Mouse (Mus musculus): ENCODE measurements around the gene Gm10220. TPM values are rescaled to one million over a fixed set of nuclear protein-coding genes. Genes with fewer than 3 reads are reported as not detected.
A peak's percentile ranks its signal among the peaks of the same experiment; 100 is the strongest.
"Not testable (repeated sequence)": the region's sequence is repeated elsewhere in the genome, so short reads cannot be mapped to it uniquely, and the experiment has no call there.

The Gm10220 gene
- polyA plus RNA-seq (2015; fragmentation: Nextera tagmentation; extraction: Ambion mirVana), result 0.09 TPM in 1 of 2 replicates, not detected in the other

DNA sequence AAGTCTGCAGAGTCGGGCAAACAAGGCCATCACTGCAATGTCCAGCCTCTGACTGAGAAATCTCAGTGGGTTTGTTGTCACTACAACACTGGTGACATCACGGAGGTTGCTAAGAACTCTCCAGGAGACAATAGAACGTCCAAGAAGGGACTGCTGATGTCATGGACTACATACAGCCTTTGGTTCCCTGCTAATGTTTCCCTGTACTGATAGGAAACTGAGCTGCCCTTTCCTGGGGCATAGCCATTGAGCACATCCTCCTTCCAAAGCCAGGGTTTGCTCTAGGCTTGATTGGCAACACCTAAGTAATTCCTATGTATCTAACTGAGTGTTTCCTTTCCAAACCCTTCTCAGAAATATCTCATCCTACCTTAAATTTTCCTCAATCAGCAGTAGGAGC, at the start of gene Gm10220:
Gene Gm10220, minus strand, starts transcription at position 101 of the 400 bp plus-strand sequence.
- not testable (repeated sequence) for H3K9me3 ChIP-seq (replicated peaks); H3K27me3 ChIP-seq; H3K4me1 ChIP-seq (replicated peaks); H3K4me3 ChIP-seq; H3K4me2 ChIP-seq; H3K27ac ChIP-seq; H3K36me3 ChIP-seq; ATAC-seq (replicated peaks; ENCODE audit: insufficient number of reproducible peaks, insufficient read depth, low FRiP score, low read depth); H3K9ac ChIP-seq
- no CpG with 5 or more reads among the region's 3 CpGs for WGBS

DNA sequence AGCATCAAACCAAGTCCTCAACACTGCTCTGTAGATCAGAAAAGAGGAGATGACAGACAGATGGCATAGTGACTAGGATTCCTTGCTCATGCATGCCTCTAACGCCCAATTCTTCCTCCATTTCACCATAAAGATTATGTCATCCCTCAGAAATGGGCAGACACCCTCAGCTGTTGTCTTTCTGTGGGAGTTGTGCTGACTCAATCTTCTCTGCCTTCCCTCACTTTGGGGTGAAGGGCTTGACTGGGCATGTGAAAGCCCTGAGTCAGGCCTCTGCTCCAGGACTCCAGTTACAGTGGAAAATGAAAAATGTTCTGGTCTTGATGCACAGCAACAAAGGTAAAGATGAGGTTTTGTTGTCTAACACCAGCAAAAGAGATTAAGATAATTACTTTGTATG, 48.6 kb upstream of the Gm10220 start:
- H3K9me3 ChIP-seq (replicated peaks), result no peaks in the 10 kb centered on the region
- 47% methylated on average over 1 of the region's 1 CpGs for WGBS
- no peak for ATAC-seq (replicated peaks; ENCODE audit: insufficient number of reproducible peaks, insufficient read depth, low FRiP score, low read depth)
- no peaks in the 10 kb centered on the region for H3K4me1 ChIP-seq (replicated peaks)
- H3K36me3 ChIP-seq, result no peaks in the 10 kb centered on the region
- H3K27me3 ChIP-seq, result no peaks in the 10 kb centered on the region
- H3K27ac ChIP-seq, result no peak overlapping the region
- no peak overlapping the region for H3K4me3 ChIP-seq
- no peak overlapping the region for H3K4me2 ChIP-seq
- H3K9ac ChIP-seq, result no peak overlapping the region

DNA sequence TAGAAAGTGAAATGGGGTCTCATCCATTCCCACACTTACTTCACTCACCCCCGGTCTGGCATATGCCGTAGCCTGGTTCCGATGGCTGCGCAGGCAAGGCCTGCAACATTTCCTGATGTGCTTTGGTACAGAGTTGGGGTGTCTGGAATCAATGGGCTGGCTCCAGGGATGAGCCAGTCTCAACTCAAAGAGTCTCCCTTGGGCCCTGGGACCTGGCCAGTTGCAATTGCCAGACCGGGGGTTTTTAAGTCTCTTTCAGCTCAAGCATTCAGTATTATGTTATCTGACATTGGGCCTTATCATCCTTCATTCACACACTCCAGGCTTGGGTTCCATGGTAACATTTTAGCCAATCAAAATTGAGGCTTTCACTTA, 44.6 kb upstream of the Gm10220 start:
- H3K9ac ChIP-seq, result no peak overlapping the region
- 70% methylated on average over 5 of the region's 5 CpGs for WGBS
- no peak overlapping the region for H3K27ac ChIP-seq
- H3K4me1 ChIP-seq (replicated peaks), result no peaks in the 10 kb centered on the region
- no peaks in the 10 kb centered on the region for H3K36me3 ChIP-seq
- no peaks in the 10 kb centered on the region for H3K9me3 ChIP-seq (replicated peaks)
- H3K4me2 ChIP-seq, result no peak overlapping the region
- H3K27me3 ChIP-seq, result no peaks in the 10 kb centered on the region
- ATAC-seq (replicated peaks; ENCODE audit: insufficient number of reproducible peaks, insufficient read depth, low FRiP score, low read depth), result no peak
- no peak overlapping the region for H3K4me3 ChIP-seq

DNA sequence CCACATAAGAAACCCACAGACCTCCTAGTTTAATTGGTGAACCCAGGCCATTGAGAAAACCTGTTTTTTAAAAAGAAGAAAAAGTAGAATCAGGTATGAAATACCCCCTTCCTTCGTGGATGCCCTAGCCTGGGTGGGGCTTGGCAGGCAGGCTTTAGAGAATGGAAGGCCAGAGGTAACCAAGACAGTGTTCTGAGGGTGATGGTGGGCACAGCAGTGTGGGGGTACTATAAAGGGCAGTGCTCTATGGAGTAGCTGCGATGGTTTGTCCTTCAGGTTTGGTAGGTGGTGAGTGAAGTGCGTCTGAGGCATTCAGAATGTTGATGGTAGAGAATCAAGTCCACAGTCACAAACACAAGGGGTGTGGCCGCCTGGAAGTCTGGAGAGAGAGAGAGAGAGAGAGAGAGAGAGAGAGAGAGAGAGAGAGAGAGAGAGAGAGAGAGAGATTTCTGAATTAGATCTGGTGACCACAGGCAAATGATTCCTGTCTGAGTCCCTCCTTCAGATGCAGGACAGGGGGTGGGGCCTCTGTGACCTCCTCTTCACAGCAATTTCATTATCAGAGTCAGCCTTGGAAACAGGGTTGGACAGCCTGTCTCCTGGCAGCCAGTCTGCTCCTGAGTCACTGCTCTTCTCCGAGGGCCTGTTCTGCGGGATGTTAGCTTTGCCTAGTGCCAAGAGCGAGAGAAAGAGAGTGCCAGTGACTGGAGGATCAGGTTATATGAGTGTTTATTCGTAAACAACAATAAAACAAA, 44.0 kb upstream of the Gm10220 start:
- 48% methylated on average over 8 of the region's 8 CpGs for WGBS
- no peak overlapping the region for H3K27ac ChIP-seq
- ATAC-seq (replicated peaks; ENCODE audit: insufficient number of reproducible peaks, insufficient read depth, low FRiP score, low read depth), result peak; percentile 31; the same call in 1 of the 2 replicates

DNA sequence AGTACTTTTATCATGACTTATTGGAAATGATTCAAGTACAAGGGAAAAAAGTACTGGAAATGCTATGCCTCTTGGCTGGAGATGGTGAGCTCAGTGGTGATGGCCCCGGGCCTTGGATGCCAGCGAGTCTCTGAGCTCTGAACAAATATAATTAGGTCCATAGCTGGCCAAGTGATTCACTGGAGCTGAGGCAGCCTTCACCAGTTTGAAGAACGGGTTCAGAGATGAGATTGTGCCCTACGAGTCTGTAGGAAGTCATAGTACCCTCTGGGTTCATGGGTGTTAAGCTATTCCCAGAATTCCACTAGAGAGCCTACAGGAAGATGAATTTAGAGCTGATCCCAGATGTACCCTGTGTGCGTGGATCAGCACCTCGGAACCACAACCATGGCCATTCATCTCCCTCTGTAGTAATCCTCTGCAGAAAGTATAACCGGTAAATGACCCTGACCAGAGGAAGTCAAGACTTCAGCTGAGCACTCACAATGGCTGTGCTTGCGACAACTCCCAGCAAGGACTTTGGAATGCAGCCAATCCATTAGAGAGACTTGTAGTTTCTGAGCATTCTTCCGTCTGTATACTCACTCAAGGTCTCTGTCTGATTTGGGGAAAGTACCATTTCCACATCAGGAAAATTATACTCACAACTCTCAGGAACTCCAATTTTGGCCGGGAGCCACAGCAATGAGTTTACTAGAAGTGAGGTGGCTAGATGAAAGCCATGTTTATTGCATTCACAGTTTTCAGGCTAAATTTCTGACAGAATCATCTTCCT, 36.4 kb upstream of the Gm10220 start:
- no peaks in the 10 kb centered on the region for H3K4me1 ChIP-seq (replicated peaks)
- ATAC-seq (replicated peaks; ENCODE audit: insufficient number of reproducible peaks, insufficient read depth, low FRiP score, low read depth), result no peak
- 58% methylated on average over 10 of the region's 10 CpGs for WGBS
- no peaks in the 10 kb centered on the region for H3K9me3 ChIP-seq (replicated peaks)
- H3K4me3 ChIP-seq, result no peak overlapping the region
- no peak overlapping the region for H3K27ac ChIP-seq
- H3K9ac ChIP-seq, result no peak overlapping the region
- no peak overlapping the region for H3K4me2 ChIP-seq
- H3K36me3 ChIP-seq, result no peaks in the 10 kb centered on the region
- H3K27me3 ChIP-seq, result no peaks in the 10 kb centered on the region

More for the DNA sequence above, 44.0 kb upstream of the Gm10220 start:
- Histone ChIP-seq H3K4me1 (replicated peaks) (no peaks in the 10 kb centered on the region), H3K27me3 (no peaks in the 10 kb centered on the region), H3K4me3 (no peak overlapping the region), H3K9ac (no peak overlapping the region), H3K4me2 (no peak overlapping the region), H3K9me3 (replicated peaks) (no peaks in the 10 kb centered on the region), H3K36me3 (no peaks in the 10 kb centered on the region)

DNA sequence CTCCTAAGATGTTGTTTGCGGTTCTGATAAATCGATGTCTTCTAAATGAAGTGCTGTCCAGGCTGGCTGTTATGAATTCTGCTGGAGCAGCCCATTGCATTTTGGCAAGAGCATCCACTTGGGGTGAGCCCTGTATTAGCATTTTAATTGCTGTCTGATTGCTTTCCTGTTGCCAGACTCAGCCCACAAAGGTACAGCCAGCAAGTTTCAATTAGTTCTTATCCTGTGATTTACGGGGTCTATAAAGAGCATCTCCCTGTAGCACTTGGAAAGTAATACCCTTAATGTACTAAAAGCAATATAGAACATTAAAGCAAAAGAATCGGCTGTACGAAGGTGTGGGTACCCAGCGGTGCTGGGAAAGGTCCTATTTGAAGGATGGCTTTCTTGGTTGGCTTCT, 21.7 kb upstream of the Gm10220 start:
- H3K27ac ChIP-seq, result no peak overlapping the region
- no peaks in the 10 kb centered on the region for H3K36me3 ChIP-seq
- H3K9ac ChIP-seq, result no peak overlapping the region
- no peak for ATAC-seq (replicated peaks; ENCODE audit: insufficient number of reproducible peaks, insufficient read depth, low FRiP score, low read depth)
- no peaks in the 10 kb centered on the region for H3K27me3 ChIP-seq
- H3K4me1 ChIP-seq (replicated peaks), result no peaks in the 10 kb centered on the region
- 75% methylated on average over 6 of the region's 6 CpGs for WGBS
- no peaks in the 10 kb centered on the region for H3K9me3 ChIP-seq (replicated peaks)
- no peak overlapping the region for H3K4me3 ChIP-seq
- H3K4me2 ChIP-seq, result no peak overlapping the region

DNA sequence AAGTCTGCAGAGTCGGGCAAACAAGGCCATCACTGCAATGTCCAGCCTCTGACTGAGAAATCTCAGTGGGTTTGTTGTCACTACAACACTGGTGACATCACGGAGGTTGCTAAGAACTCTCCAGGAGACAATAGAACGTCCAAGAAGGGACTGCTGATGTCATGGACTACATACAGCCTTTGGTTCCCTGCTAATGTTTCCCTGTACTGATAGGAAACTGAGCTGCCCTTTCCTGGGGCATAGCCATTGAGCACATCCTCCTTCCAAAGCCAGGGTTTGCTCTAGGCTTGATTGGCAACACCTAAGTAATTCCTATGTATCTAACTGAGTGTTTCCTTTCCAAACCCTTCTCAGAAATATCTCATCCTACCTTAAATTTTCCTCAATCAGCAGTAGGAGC, 16.0 kb downstream of the Gm10220 start, which contains the start of gene 5031410I06Rik:
Gene 5031410I06Rik, minus strand, starts transcription at position 101 of the 400 bp plus-strand sequence.
- ATAC-seq (replicated peaks; ENCODE audit: insufficient number of reproducible peaks, insufficient read depth, low FRiP score, low read depth); H3K4me2 ChIP-seq; H3K4me3 ChIP-seq; H3K9me3 ChIP-seq (replicated peaks); H3K4me1 ChIP-seq (replicated peaks); H3K27ac ChIP-seq; H3K9ac ChIP-seq; H3K36me3 ChIP-seq; H3K27me3 ChIP-seq: not testable (repeated sequence)
- no CpG with 5 or more reads among the region's 3 CpGs for WGBS

DNA sequence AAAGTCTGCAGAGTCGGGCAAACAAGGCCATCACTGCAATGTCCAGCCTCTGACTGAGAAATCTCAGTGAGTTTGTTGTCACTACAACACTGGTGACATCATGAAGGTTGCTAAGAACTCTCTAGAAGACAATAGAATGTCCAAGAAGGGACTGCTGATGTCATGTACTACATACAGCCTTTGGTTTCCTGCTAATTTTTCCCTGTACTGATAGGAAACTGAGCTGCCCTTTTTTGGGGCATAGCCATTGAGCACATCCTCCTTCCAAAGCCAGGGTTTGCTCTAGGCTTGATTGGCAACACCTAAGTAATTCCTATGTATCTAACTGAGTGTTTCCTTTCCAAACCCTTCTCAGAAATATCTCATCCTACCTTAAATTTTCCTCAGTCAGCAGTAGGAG, 32.0 kb downstream of the Gm10220 start, which contains the start of gene Gm10471:
Gene Gm10471, minus strand, starts transcription at position 101 of the 400 bp plus-strand sequence.
- ATAC-seq (replicated peaks; ENCODE audit: insufficient number of reproducible peaks, insufficient read depth, low FRiP score, low read depth); H3K4me1 ChIP-seq (replicated peaks); H3K36me3 ChIP-seq; H3K27ac ChIP-seq; H3K27me3 ChIP-seq; H3K9ac ChIP-seq; H3K9me3 ChIP-seq (replicated peaks); H3K4me2 ChIP-seq; H3K4me3 ChIP-seq: not testable (repeated sequence)
- WGBS, result 68% methylated on average over 1 of the region's 1 CpGs

DNA sequence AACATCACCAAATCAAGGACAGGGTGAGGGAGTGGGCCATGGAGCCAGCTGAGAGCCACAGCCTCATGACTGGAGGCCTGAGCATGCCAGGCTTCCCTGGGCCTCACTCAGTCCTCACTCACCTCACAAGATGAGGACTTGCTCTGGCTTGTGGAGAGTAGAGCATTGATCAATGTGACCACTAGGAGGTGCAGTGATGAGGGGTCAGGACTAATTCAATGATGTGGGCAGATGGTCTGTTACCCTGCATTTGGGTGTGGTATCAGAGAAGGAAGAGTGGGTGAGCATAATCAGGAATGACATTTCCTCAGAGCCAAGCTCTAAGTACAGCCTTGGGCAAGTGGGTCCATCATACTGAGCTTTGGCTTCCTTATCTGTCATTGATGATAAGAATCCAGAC, 42.2 kb downstream of the Gm10220 start:
- H3K36me3 ChIP-seq; ATAC-seq (replicated peaks; ENCODE audit: insufficient number of reproducible peaks, insufficient read depth, low FRiP score, low read depth); H3K4me3 ChIP-seq; H3K4me1 ChIP-seq (replicated peaks); H3K27ac ChIP-seq; H3K9ac ChIP-seq; H3K27me3 ChIP-seq; H3K9me3 ChIP-seq (replicated peaks); H3K4me2 ChIP-seq: not testable (repeated sequence)

DNA sequence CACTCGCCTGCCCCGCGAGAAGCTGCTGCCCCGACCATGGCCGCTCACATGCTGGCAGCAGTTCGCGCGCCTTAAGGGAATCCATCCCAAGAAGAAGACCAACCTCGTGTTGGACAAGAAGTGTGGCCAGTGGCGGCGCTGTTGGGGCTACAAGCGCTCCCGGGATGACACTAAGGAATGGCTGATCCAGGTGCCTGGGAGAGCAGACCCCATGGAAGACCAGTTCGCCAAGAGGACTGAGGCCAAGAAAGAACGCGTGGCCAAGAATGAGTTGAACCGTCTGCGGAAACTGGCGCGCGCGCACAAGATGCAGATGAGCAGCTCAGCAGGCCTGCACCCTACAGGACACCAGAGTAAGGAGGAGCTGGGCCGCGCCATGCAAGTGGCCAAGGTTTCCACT, 50.5 kb downstream of the Gm10220 start:
- no peaks in the 10 kb centered on the region for H3K9me3 ChIP-seq (replicated peaks)
- H3K27ac ChIP-seq, result no peak overlapping the region
- H3K4me1 ChIP-seq (replicated peaks), result no peaks in the 10 kb centered on the region
- no peak overlapping the region for H3K4me3 ChIP-seq
- H3K27me3 ChIP-seq, result no peaks in the 10 kb centered on the region
- H3K9ac ChIP-seq, result no peak overlapping the region
- no peak overlapping the region for H3K4me2 ChIP-seq
- ATAC-seq (replicated peaks; ENCODE audit: insufficient number of reproducible peaks, insufficient read depth, low FRiP score, low read depth), result no peak; the same call in 1 of the 2 replicates
- WGBS, result 79% methylated on average over 24 of the region's 24 CpGs
- no peaks in the 10 kb centered on the region for H3K36me3 ChIP-seq

All from heart, embryonic 15.5 days (tissue).